Mouse (Mus musculus): Measurements from ENCODE around the gene Ccr10.

GRCm38 (mm10) chr11:101224337-101224736, 49.1 kb upstream of the Ccr10 start:
- TF ChIP-seq CTCF (IDR thresholded peaks at IDR 0.05; ENCODE audit: low read depth) (no peak), EP300 (IDR thresholded peaks at IDR 0.05; ENCODE audit: low read depth) (no peak)

Data from liver, embryonic 14.5 days (tissue).